Mouse (Mus musculus): ENCODE data around the gene Fv1. TPM values are rescaled to one million over a fixed set of nuclear protein-coding genes. Genes with fewer than 3 reads are reported as not detected.
"Not testable (repeated sequence)": the region's sequence is repeated elsewhere in the genome, so short reads cannot be mapped to it uniquely, and the experiment has no call there.

The Fv1 gene
- polyA plus RNA-seq, 1 experiment from 2014 or later, result 9.5 TPM

- no peak overlapping the region for H3K9ac ChIP-seq (replicated peaks)
- no peaks in the 10 kb centered on the region for H3K27me3 ChIP-seq (replicated peaks)
- H3K4me3 ChIP-seq (replicated peaks), result no peak overlapping the region
- H3K27ac ChIP-seq (replicated peaks), result no peak overlapping the region
- no peaks in the 10 kb centered on the region for H3K9me3 ChIP-seq (replicated peaks)
- WGBS, result 96% methylated on average over 9 of the region's 9 CpGs
- H3K36me3 ChIP-seq, result peaks cover 34% of the 10 kb centered on the region
- H3K4me1 ChIP-seq, result peaks cover 26% of the 10 kb centered on the region
- ATAC-seq (ENCODE audit: low FRiP score), result no peak
- H3K4me2 ChIP-seq, result no peak overlapping the region
Measured at GRCm38 (mm10) chr4:147866056-147866455, 2.7 kb upstream of the Fv1 start.

- ATAC-seq (ENCODE audit: low FRiP score); H3K27me3 ChIP-seq (replicated peaks); H3K4me3 ChIP-seq (replicated peaks); H3K27ac ChIP-seq (replicated peaks); H3K9ac ChIP-seq (replicated peaks); H3K9me3 ChIP-seq (replicated peaks): not testable (repeated sequence)
- H3K4me1 ChIP-seq, result peaks cover 26% of the 10 kb centered on the region
- WGBS, result 37% methylated on average over 3 of the region's 3 CpGs
- H3K4me2 ChIP-seq, result peak overlapping the region; percentile 81
- H3K36me3 ChIP-seq, result peaks cover 28% of the 10 kb centered on the region
Measured at GRCm38 (mm10) chr4:147866793-147867192, 2.0 kb upstream of the Fv1 start.

GRCm38 (mm10) chr4:147867563-147868449 lies 973 bp upstream of the Fv1 start:
- 5% methylated on average over 22 of the region's 22 CpGs for WGBS
- no peaks in the 10 kb centered on the region for H3K9me3 ChIP-seq (replicated peaks)
- peaks cover 28% of the 10 kb centered on the region for H3K36me3 ChIP-seq
- peak overlapping the region; percentile 90 for H3K4me3 ChIP-seq (replicated peaks)
- H3K4me1 ChIP-seq, result peaks cover 26% of the 10 kb centered on the region
- peak overlapping the region; percentile 81 for H3K4me2 ChIP-seq
- peak; percentile 2 for ATAC-seq (ENCODE audit: low FRiP score)
- H3K27ac ChIP-seq (replicated peaks), result peak overlapping the region; percentile 87
- no peaks in the 10 kb centered on the region for H3K27me3 ChIP-seq (replicated peaks)
- H3K9ac ChIP-seq (replicated peaks), result peak overlapping the region; percentile 86

GRCm38 (mm10) chr4:147869238-147869637 lies 459 bp downstream of the Fv1 start:
- peak overlapping the region; percentile 54 for H3K9ac ChIP-seq (replicated peaks)
- WGBS, result 17% methylated on average over 5 of the region's 5 CpGs
- H3K4me2 ChIP-seq, result peak overlapping the region; percentile 81
- peaks cover 34% of the 10 kb centered on the region for H3K36me3 ChIP-seq
- H3K4me1 ChIP-seq, result peaks cover 26% of the 10 kb centered on the region
- no peaks in the 10 kb centered on the region for H3K27me3 ChIP-seq (replicated peaks)
- no peak for ATAC-seq (ENCODE audit: low FRiP score)
- H3K27ac ChIP-seq (replicated peaks), result peak overlapping the region; percentile 60; the same call in 1 of the 2 replicates
- H3K9me3 ChIP-seq (replicated peaks), result no peaks in the 10 kb centered on the region
- H3K4me3 ChIP-seq (replicated peaks), result peak overlapping the region; percentile 90

- Histone ChIP-seq H3K27ac (replicated peaks) (no peak overlapping the region), H3K4me3 (replicated peaks) (no peak overlapping the region), H3K4me1 (no peaks in the 10 kb centered on the region), H3K9me3 (replicated peaks) (no peaks in the 10 kb centered on the region), H3K36me3 (peaks cover 82% of the 10 kb centered on the region), H3K27me3 (replicated peaks) (no peaks in the 10 kb centered on the region), H3K4me2 (no peak overlapping the region), H3K9ac (replicated peaks) (no peak overlapping the region)
- WGBS, result 93% methylated on average over 4 of the region's 4 CpGs
- ATAC-seq (ENCODE audit: low FRiP score), result no peak
Measured at GRCm38 (mm10) chr4:147875852-147876575, 7.2 kb downstream of the Fv1 start.

- no peak for ATAC-seq (ENCODE audit: low FRiP score)
- peaks cover 88% of the 10 kb centered on the region for H3K36me3 ChIP-seq
- no peak overlapping the region for H3K4me3 ChIP-seq (replicated peaks)
- H3K9ac ChIP-seq (replicated peaks), result no peak overlapping the region
- H3K4me2 ChIP-seq, result no peak overlapping the region
- no peaks in the 10 kb centered on the region for H3K9me3 ChIP-seq (replicated peaks)
- no peak overlapping the region for H3K27ac ChIP-seq (replicated peaks)
- H3K27me3 ChIP-seq (replicated peaks), result no peaks in the 10 kb centered on the region
- no peaks in the 10 kb centered on the region for H3K4me1 ChIP-seq
- whole genome bisulfite sequencing, result 98% methylated on average over 9 of the region's 9 CpGs
Measured at GRCm38 (mm10) chr4:147878537-147878936, 9.8 kb downstream of the Fv1 start.

GRCm38 (mm10) chr4:147879456-147879855 lies 10.7 kb downstream of the Fv1 start:
- H3K9ac ChIP-seq (replicated peaks), result no peak overlapping the region
- H3K4me2 ChIP-seq, result no peak overlapping the region
- ATAC-seq (ENCODE audit: low FRiP score), result no peak
- no peaks in the 10 kb centered on the region for H3K27me3 ChIP-seq (replicated peaks)
- H3K9me3 ChIP-seq (replicated peaks), result no peaks in the 10 kb centered on the region
- peaks cover 88% of the 10 kb centered on the region for H3K36me3 ChIP-seq
- no peak overlapping the region for H3K27ac ChIP-seq (replicated peaks)
- no peaks in the 10 kb centered on the region for H3K4me1 ChIP-seq
- H3K4me3 ChIP-seq (replicated peaks), result no peak overlapping the region
- WGBS, result 77% methylated on average over 2 of the region's 2 CpGs

- Histone ChIP-seq H3K4me3 (replicated peaks) (no peak overlapping the region), H3K4me1 (no peaks in the 10 kb centered on the region), H3K4me2 (no peak overlapping the region), H3K9ac (replicated peaks) (no peak overlapping the region), H3K36me3 (peaks cover 88% of the 10 kb centered on the region), H3K9me3 (replicated peaks) (no peaks in the 10 kb centered on the region), H3K27ac (replicated peaks) (no peak overlapping the region), H3K27me3 (replicated peaks) (no peaks in the 10 kb centered on the region)
- ATAC-seq (ENCODE audit: low FRiP score), result no peak
- WGBS, result 60% methylated on average over 5 of the region's 5 CpGs
Measured at GRCm38 (mm10) chr4:147879865-147880264, 11.1 kb downstream of the Fv1 start.

- 94% methylated on average over 7 of the region's 7 CpGs for WGBS
Measured at GRCm38 (mm10) chr4:147881792-147882191, 13.0 kb downstream of the Fv1 start.

GRCm38 (mm10) chr4:147883041-147883440 lies 14.3 kb downstream of the Fv1 start:
- no peak for ATAC-seq (ENCODE audit: low FRiP score)
- H3K9ac ChIP-seq (replicated peaks), result no peak overlapping the region
- H3K4me2 ChIP-seq, result no peak overlapping the region
- no peaks in the 10 kb centered on the region for H3K4me1 ChIP-seq
- WGBS, result 83% methylated on average over 6 of the region's 6 CpGs
- H3K36me3 ChIP-seq, result peaks cover 92% of the 10 kb centered on the region
- H3K27ac ChIP-seq (replicated peaks), result no peak overlapping the region
- H3K9me3 ChIP-seq (replicated peaks), result no peaks in the 10 kb centered on the region
- H3K27me3 ChIP-seq (replicated peaks), result no peaks in the 10 kb centered on the region
- no peak overlapping the region for H3K4me3 ChIP-seq (replicated peaks)

More at GRCm38 (mm10) chr4:147881792-147882191, 13.0 kb downstream of the Fv1 start:
- Histone ChIP-seq H3K27ac (replicated peaks) (no peak overlapping the region), H3K36me3 (peaks cover 88% of the 10 kb centered on the region), H3K4me2 (no peak overlapping the region), H3K9ac (replicated peaks) (no peak overlapping the region), H3K4me3 (replicated peaks) (no peak overlapping the region), H3K27me3 (replicated peaks) (no peaks in the 10 kb centered on the region), H3K9me3 (replicated peaks) (no peaks in the 10 kb centered on the region), H3K4me1 (no peaks in the 10 kb centered on the region)
- no peak for ATAC-seq (ENCODE audit: low FRiP score)

- no peak for ATAC-seq (ENCODE audit: low FRiP score)
- Histone ChIP-seq H3K36me3 (peaks cover 92% of the 10 kb centered on the region), H3K4me3 (replicated peaks) (no peak overlapping the region), H3K9me3 (replicated peaks) (no peaks in the 10 kb centered on the region), H3K27ac (replicated peaks) (no peak overlapping the region), H3K4me2 (no peak overlapping the region), H3K4me1 (no peaks in the 10 kb centered on the region), H3K9ac (replicated peaks) (no peak overlapping the region), H3K27me3 (replicated peaks) (no peaks in the 10 kb centered on the region)
- 93% methylated on average over 3 of the region's 3 CpGs for WGBS
Measured at GRCm38 (mm10) chr4:147884138-147884537, 15.4 kb downstream of the Fv1 start.

- no peak overlapping the region for H3K9ac ChIP-seq (replicated peaks)
- no peak for ATAC-seq (ENCODE audit: low FRiP score)
- H3K27me3 ChIP-seq (replicated peaks), result no peaks in the 10 kb centered on the region
- no peak overlapping the region for H3K27ac ChIP-seq (replicated peaks)
- H3K4me3 ChIP-seq (replicated peaks), result no peak overlapping the region
- no peaks in the 10 kb centered on the region for H3K4me1 ChIP-seq
- no peak overlapping the region for H3K4me2 ChIP-seq
- H3K9me3 ChIP-seq (replicated peaks), result no peaks in the 10 kb centered on the region
- WGBS, result 96% methylated on average over 12 of the region's 12 CpGs
- H3K36me3 ChIP-seq, result peaks cover 92% of the 10 kb centered on the region
Measured at GRCm38 (mm10) chr4:147886158-147886557, 17.4 kb downstream of the Fv1 start.
